Comparison of ENCODE assay signal across 1 mouse cellular context in the genomic region with DNA sequence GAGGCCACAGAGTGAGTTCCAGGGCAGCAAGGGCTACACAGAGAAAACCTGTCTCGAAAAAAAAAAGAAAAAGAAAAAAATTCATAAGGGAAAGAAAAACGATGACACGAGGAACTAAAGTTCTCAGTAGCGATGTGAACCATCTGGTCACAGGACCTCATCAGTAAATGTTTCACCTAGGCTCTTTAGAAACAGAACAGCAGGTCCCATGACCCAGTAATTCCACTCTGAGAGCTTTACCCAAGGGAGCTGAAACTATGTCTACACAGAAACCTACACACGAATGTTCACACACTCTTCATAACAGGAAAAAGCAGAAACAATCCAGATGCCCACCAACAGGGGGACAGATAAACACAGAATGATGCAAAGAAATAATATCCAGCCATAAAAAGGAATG.
A peak's percentile ranks its signal among the peaks of the same experiment; 100 is the strongest.
TF ChIP-seq lines count a peak whose summit lies in the region.

No protein-coding gene starts in this region.

TF ChIP-seq in CH12.LX, 34 proteins besides CTCF, POLR2A, EP300 and RAD21 (continued from another document):
- TF ChIP-seq JUND (conservative IDR thresholded peaks at IDR 0.05; ENCODE audit: low read depth, low read length) (peak; percentile 50), UBTF (IDR thresholded peaks at IDR 0.05; ENCODE audit: low read depth, low read length) (no peak), USF1 (IDR thresholded peaks at IDR 0.05; ENCODE audit: low read depth, low read length) (0 out of 2 replicates have a peak, but pooled peaks have one; percentile 8), MEF2A (IDR thresholded peaks at IDR 0.05; ENCODE audit: borderline replicate concordance, low read depth, low read length) (0 out of 2 replicates have a peak, but pooled peaks have one; percentile 32), ZKSCAN1 (IDR thresholded peaks at IDR 0.05; ENCODE audit: borderline replicate concordance, low read depth, low read length) (no peak), ZNF384 (IDR thresholded peaks at IDR 0.05; ENCODE audit: low read depth, low read length) (peak; percentile 56), ETS1 (conservative IDR thresholded peaks at IDR 0.05; ENCODE audit: low read depth, low read length) (peak; percentile 74), IRF4 (IDR thresholded peaks at IDR 0.05; ENCODE audit: low read depth, low read length) (peak; percentile 71)
